Mouse (Mus musculus) kidney, adult 9 months (tissue): ENCODE results near the gene Aup1.

ENCODE experiments used
- DNase-seq: peaks from one replicate; pipeline ENCODE4 v3.0.0; 2022

The Aup1 gene

DNA sequence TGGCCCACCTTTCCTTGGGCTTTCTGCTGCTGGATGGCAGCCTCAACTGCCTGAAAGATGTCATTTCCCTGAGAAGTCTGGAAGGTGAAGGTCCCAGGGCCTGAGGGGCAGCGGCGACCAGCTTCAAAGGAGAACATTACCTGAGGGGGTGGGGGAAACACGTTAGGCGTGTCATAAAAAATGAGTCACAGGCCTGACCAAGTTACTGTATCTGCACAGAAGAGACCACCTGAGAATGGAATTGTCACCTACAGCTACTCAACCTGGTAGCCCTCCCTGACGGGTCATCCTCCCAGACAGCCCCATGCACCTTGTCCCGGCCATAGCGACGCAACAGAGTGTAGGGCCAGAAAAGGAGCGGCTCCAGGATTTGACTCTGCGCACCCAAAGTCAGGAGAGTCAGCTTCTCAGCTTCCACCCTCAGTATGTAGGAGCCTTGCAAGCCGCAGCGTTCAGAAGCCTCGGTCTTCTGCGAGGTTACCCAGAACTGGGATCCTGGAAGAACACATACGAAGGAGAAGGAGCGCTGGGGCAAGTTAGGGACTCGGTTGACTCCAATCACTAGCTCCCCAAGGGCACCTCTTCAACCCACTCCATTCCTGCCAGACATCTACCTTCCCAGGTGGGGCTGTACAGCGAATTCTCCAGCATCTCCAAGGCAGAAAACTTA, 22.3 kb upstream of the Aup1 start:
- DNase-seq = no peak

DNA sequence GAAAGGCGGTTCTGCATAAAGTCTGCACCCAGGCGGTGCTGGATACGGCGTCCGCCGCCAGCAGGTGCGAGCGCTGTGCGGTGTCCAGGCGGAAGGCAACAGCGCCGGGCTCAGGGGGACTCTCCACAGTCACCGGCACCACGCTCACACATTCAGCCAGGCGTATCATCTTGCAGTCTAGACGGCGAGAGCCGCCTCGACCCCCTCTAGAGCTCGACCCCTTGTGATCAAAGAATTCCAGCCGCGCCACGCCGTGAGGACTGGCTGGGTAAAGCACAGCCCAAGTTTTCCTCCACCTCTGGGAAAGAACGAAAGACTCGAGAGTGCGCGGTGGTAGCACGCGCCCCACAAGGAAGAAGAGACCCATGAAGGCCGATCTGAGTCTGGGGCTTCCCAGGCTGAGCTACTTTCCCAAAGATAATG, 21.5 kb upstream of the Aup1 start:
- DNase-seq = no peak

DNA sequence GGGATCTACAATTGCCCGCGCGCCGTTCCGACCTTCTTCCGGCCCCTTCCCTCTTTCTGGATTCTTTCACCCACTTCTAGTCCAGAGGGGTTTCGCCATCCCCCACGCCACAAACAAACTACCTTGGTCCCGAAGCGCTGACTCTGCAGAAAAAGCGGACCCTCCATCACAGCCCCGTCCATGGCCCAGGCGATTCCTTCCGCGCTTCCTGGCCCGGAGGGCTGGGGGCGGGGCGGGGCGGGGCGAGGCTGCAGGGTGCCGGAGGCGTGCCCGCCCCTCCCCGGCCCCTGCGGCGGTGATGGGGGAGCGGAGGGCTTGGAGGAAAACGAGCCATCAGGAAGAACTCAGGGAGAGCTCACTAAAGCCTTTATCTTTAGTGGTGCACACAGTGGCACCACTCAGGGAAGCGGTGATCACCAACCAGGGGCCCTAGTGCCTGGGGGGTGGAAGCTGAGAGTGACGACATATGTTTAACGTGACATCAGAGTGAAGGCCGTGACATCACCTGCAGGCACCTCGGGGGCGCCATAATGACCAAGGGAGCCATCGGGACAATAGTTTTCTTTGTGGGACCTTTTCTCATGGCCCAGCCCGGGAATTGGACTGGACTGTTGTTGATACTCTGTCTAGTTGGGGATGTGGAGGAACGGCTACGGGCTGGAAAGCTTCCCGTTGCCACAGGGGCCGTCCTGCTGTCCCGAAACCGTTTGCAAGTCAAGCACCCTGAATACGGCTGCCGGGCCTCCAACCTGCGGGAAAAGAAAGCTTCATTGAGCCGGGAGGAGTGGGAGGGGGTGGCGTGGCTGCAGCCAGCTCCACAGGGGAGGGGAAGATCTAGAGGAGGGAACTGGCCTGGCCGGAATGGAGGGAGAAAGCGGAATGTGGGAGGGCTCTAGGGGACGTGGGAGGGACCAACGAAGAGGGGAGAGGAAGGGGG, 20.8 kb upstream of the Aup1 start, which contains the start of the genes Dok1 and Loxl3:
Gene Dok1 (minus strand): TSS at position 223 of the 937 bp plus-strand sequence.
Gene Loxl3 (plus strand): TSS at position 925 of the 937 bp plus-strand sequence.
- DNase-seq = peak; percentile 54

DNA sequence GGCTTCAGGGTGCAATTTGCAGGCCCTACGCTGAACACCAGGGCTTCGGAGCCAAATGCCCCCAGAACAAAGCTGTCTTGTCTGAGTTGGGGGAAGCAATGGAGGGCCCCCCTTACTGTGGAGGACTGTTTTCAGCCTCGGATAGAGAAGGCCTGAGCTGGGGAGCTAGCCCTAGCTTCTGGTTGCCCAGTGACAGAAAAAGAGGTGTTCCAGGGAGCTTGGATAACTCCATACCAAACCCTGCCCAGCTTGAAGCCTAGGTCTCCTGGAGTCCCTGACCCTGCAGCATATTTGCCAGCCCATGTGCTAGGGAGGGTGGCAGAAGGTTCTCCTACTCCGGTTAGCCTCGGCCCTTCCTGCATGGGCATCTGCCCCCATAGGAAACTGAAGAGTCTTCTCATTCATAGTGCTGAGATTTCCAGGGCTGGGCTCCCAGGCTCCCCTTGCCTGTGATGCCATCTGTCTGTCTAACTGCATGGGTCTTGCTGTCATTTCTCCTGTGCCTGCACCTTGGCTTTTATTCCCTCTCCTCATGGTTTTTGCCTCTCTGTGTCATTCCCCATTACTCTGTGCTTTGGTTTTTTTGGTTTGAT, 19.8 kb upstream of the Aup1 start:
- no peak for DNase-seq

DNA sequence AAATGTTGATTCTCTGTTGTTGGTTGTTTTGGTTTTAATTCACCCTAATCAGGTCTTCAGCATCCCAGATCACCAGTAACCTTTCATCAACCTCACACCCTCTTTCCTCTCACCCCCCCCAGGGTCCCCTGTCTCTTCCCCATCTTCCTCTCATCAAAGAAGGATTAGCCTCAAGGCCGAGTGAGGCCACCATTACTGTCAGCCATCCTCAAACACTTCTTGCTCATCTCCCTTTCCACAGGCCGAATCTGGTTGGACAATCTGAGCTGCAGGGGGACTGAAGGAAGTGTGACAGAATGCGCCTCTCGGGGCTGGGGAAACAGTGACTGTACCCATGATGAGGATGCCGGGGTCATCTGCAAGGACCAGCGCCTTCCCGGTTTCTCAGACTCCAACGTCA, 17.1 kb upstream of the Aup1 start:
- DNase-seq = no peak

DNA sequence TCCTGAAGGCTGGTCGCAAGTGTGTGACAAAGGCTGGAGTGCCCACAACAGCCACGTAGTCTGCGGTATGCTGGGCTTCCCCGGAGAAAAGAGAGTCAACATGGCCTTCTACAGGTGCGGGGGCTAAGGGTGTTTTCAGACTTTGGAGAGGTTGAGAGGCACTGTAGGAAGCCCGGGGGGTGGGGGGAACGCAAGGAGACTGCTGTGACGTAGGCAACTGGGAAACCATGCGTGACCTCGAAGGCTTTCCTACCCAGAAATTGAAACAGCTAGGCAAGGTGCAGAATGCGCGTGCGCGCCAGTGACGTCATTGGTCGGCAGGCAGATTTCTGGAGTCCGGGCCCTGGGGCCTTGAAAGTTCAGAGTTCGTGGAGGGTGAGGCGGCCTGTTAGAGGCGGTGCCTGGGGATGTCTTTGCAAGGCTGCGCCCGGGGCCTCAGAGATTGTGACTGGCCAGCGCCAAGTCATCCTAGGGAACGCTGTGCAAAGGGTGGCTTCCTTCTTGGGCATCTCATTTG, 15.8 kb upstream of the Aup1 start:
- DNase-seq = peak; percentile 98

DNA sequence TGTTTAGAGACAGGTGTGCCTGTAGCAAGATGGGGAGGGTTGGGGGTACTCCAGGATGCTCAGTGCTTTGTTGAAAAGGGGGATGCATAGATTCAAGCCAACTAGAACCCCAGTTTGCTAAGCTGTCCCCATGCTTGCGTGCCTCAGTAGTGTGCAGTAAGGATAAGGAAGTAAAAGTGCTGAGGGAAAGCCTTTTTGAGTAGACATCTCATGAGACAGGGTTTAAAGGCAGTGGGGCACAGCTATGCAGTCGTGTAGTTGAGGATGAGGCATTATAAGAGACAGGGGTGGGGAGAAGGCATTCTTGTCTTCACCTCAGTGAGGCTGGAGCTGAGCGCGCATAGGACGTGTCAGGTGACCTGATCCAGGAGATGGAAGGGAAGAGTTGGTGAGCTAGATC, 13.7 kb upstream of the Aup1 start:
- no peak for DNase-seq

DNA sequence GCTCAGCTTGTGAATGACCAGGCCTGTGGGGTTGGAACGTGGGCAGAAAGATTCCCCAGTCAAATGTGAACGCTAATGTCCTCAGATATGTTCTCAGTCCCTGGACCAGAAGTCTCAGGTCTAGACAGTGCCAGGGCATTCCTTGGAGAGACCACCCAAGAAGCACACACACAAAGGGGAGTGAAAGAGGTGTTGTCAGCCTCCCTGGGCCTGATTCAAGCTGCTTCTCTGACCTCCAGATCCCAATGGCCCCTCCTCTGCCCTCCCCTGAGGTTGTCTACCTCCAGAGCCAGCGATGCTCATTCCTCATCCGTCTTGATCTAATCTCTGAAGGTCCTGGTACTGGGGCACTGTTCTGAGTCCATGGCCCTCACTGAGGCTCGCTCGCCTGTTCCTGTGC, 10.8 kb upstream of the Aup1 start:
- no peak for DNase-seq

DNA sequence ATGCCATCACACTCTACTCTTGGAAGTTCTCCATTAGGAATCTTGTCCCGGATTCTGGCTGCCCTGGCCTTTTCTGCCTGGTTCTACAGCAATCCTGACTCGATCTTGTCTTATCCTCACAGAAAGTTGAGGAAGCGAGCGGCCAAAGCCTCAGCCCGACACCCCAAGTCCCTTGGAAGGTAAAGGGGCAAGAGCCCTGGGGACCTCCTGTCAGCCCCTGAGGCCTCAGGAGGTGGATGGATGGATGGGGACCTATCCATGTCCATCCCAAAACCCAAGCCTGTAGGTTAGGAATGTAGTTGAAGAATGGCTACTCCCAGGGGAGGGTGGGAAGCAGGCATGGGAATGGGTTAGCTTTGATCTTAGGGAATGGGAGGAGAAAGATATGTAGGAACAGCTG, 10.3 kb upstream of the Aup1 start:
- no peak for DNase-seq

DNA sequence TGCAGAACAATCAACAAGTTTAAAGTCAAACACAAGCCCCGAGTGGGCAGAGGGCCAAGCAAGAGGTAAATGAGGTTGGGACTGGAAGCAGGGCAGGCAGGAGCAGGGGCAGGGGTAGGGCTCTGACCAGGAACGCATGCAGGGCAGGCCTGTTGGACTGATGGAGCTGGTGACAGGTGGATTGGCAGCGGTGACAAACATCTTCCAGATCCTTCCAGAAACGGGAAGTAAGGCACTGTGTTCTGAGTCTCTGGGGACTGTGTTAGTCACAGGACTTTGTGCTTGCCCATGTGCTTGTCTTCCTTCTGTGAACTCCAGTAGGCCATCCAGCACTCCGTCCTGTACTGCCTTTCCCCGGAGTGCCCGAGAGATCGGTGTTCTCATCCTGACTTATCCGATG, 9.6 kb upstream of the Aup1 start:
- no peak for DNase-seq

DNA sequence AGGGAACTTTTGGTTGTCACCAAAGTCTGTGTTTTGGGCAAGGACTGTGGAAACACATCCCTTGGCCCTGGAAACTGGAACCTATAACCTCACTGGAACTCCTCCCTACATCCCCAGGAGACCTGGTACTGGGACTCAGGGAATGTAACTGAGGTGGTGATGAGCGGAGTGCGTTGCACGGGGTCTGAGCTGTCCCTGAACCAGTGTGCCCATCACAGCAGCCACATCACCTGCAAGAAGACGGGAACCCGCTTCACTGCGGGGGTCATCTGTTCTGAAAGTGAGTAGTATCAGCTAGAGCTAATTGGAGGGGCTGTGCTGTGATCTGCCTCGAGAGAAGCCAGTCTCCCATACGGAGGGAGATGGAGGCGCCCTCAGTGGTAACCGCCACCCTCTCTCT, 5.0 kb upstream of the Aup1 start:
- DNase-seq = no peak

DNA sequence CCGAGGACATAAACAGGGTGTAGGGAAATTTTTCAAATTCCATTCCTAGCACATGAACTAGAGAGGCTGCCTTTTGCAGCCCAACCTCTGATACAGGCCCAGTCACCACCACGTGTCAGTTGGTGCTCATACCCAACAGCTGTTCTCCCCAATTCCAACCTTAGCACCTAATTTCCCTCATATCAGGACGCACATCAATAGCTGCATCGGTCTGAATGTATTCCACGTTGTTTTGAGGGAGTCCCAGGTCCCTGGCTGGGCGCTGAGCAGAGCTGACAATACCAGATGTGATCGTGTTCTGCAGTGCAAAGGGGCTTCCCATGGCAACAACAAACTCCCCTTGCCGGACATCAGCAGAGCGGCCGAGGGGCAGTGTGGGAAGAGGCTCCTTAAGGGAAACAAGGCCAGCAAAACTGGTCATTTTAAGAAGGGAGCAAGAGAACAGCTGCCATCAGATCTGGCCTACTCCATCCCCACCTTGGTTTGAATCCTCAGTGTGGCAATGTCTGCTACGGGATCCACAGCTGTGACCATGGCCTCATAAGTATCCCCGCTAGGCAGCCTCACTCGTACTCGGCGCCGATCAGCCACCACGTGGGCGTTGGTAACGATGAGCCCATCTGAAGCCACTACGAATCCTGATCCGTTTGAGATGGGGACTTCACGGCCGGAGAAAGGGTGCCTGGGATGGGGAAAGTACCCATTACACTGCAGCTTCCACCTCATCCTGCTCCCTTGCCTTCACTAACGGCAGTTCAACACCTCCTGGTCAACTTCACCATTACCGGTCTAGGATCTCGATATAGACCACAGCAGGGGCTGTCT, 973 bp upstream of the Aup1 start:
- no peak for DNase-seq

DNA sequence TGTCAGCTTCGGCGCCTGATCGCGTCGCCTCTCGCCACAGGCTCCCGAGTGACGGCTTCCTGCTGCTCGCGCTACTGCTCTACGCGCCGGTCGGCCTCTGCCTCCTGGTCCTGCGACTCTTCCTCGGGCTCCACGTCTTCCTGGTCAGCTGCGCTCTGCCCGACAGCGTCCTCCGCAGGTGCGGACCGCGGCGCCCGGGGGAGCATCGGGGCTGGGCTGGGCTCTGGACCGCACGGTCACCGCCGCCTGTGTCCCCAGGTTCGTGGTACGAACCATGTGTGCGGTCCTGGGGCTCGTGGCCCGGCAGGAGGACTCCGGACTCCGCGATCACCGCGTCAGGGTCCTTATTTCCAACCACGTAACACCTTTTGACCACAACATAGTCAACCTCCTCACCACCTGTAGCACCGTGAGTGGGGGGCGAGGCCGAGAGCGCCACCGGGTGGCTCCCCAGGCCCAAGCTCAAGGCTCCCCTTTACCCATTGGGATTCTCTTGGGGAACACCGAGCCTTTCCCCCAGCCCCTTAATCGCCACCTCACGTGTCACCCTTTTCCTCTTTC, 630 bp downstream of the Aup1 start, which contains the start of gene Htra2:
Gene Htra2 (minus strand): TSS at position 403 of the 561 bp plus-strand sequence.
- DNase-seq = peak; percentile 51

DNA sequence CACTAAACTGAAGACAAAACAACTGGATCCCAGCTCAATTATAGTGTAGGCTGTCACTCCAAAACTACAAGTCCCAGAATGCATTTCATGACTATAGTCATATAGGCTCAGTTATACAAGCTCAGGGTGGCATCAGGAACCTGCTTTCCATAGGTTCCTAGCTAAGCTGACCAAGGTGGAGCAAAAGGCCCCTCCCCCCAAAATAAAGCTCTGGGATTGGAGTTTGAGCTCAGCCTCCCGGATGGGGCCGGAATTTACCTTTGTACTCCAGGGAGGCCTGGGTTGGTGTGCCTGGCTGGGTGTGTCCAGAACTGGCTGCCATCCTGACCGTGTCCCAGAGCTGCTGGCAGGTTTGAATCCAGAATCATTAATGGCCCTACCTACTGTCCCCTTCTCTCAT, 3.5 kb downstream of the Aup1 start, which contains the start of gene Dqx1:
Gene Dqx1 (plus strand): TSS at position 55 of the 400 bp plus-strand sequence.
- DNase-seq = peak; percentile 92

DNA sequence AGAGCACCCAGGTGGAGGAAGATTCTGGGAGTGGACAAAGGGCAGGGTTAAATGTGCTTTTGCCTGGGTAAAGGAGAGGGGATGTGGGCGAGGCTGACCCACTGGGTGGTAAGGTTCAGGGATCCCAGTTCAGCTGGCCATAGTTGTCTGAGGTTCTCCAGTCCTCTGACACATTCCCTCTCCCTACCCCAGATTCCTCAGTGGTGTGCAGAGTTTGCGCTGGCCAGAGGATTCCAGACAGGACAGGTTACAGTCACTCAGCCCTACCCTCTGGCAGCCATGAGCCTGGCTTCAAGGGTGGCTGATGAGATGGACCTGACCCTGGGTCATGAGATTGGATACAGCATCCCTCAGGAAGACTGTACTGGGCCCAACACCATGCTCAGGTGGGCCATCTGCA, 4.4 kb downstream of the Aup1 start:
- no peak for DNase-seq

DNA sequence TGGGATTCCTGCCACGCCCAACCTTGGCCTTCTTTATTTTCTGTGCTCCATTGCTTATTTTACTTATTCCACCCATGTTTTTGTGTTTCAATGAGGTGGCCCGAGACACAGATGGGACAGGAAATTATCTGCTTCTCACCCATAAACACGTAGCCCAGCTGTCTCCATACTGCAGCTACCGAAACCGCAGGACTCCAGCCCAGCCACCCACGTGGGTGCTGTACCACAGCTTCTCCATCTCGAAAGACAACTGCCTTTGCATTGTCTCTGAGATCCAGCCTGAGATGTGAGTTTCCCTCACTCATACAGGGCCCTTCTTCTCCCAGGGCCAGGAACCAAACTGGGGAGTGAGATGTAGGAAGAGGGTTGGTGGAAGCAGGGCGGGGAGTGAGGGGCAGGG, 11.7 kb downstream of the Aup1 start:
- no peak for DNase-seq

DNA sequence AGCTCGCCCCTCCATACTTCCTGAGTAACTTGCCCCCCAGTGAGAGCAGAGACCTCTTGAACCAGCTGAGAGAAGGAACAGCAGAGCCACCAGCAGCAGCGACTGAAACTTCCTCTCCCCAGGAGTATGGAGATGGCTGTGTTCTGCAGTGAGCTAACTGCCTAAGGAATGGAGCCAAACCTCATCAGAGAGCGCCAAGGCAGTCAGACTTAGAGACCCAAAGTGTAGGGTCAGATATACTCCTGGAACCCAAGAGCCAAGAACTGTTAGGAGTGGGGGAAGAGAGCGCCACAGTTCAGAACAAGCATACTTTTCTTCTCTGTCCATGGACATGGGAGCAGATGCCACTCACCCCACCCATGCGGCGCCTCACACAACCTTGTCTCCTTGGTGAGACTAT, 12.1 kb downstream of the Aup1 start:
- DNase-seq = no peak

DNA sequence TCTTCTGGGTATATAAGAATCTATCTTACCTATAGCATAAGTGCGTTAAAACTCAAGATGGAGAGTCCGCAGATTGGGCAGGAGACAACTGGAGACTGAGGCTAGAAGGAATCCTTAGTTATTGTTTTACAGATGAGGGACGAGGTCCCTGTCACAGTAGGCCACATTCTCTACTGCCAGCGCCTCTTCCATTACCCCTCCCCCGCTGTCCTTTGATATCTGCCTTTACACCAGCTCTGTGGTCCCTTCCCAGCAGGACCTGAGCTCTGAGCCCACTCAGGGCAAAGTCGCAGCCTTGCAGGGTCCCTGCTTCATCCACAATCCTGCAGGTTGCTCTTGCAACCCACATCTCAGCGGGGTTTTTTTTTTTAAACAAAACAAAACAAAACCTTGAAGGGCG, 13.9 kb downstream of the Aup1 start:
- DNase-seq = no peak

DNA sequence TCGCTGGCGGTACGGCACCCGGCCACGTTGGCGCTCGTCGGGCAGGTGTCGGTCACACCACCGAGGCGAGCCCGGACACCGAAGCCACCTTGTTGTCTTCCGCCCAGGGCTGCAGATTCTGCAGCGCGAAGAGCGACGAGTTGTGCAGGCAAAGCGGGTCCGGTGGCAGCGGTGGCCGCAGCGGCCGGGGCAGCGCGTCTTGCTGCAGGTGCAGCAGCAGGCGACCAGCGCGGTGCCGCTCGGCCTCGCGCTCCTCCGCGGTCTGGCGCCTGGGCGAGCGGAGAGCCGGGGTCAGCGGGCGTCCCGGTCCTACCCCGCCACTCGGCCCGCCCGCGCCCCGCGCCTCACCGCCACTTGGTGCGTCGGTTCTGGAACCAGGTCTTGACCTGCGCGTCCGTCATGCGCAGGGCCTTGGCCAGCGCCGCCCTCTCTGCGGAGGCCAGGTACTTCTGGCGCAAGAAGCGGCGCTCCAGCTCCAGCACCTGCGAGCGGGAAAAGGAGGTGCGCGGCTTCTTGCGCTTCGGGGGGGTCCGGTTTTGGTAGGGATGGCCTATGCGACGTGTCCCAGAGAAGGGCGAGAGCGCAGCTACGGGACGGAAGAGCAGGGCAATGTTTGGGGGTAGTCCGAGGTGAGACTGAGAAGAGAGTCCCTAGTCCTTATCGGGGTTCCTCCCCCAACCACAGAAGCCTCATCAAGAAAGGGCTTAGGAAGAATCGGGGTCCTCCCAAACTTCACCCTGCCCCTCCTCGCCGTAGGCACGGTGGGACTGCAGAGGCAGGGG, 14.6 kb downstream of the Aup1 start:
- no peak for DNase-seq

DNA sequence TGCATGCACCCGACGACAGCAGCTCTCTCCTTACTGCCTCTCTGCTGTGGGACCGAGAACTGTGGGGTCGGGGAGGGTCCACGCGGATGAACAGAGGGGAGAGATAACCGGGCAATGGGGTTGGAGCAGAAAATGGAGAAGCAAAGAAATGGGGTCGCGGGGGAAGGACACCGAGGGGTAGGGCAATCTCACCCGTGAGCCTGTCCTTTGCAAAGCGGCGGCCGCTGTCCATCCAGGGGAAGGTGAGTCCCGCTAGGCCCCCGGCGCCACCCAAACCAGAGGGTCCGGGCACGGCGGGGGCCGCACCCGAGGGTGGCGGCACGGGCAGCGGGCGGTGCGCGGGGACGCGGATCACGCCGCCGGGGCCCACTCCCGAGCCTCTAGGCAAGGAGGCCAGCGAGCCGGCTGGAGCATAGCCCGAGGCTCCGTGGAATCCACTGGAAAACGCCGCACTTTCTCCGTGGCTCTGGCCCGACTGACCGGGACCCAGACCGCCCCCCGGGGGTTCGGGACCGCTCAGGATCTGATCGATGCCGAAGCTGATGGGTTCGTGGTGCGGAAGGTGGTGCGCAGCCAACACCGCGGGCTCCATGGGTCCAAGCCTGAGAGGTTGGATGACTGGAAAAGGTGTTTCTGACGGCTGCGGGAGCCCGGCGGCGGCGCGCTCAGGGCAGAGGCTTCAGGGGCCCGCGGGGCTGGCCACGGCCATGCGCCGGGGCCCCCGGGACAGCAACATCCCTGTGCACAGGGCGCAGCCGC, 15.3 kb downstream of the Aup1 start:
- DNase-seq = no peak

DNA sequence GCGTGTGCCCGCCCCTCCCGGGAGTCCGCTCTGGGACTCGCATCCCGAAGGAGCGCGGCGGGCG, 15.8 kb downstream of the Aup1 start, which contains the start of gene Tlx2:
Gene Tlx2 (minus strand): TSS at position 47 of the 64 bp plus-strand sequence.
- DNase-seq = no peak
